Mouse (Mus musculus) megakaryocyte progenitor cell, adult 5-6 weeks (primary cell): Measurements from ENCODE around the gene Usp30. TPM values are rescaled to one million over a fixed set of nuclear protein-coding genes. Genes with fewer than 3 reads are reported as not detected.

ENCODE experiments used
- ATAC-seq: replicated peaks from 2 replicates; pipeline ENCODE4 v1.8.0; 2016; ENCODE audit warnings: mild to moderate bottlenecking, moderate TSS enrichment, inconsistent platforms; ENCODE audit not compliant: poor library complexity
- total RNA-seq, 2 experiments: library from RNA; stranded (forward) in 1 of 2; stranded (reverse) in 1 of 2; fragments of 157-497, 149-512 nt in 1 of 2; fragments of 200-1000 nt in 1 of 2; gene quantifications; 2 replicates each; pipeline versions ENCODE4 v1.2.3 to v1.2.4; 2015 to 2017

The Usp30 gene
- total RNA-seq, 2 experiments from 2014 or later, result 7.7 to 8.6 TPM

- ATAC-seq, result peak; percentile 52; the same call in 1 of the 2 replicates
Observed at GRCm38 (mm10) chr5:114153490-114153889, 88.2 kb downstream of the Usp30 start.

GRCm38 (mm10) chr5:114154765-114155164 lies 89.5 kb downstream of the Usp30 start:
- no peak for ATAC-seq

- ATAC-seq, result no peak
Observed at GRCm38 (mm10) chr5:114155168-114155933, 90.1 kb downstream of the Usp30 start.

GRCm38 (mm10) chr5:114157236-114157635 lies 92.0 kb downstream of the Usp30 start:
- ATAC-seq, result no peak

- no peak for ATAC-seq
Observed at GRCm38 (mm10) chr5:114161424-114161823, 96.2 kb downstream of the Usp30 start.

GRCm38 (mm10) chr5:114162106-114162815 lies 97.0 kb downstream of the Usp30 start:
- 0 out of 2 replicates have a peak, but pooled peaks have one; percentile 9 for ATAC-seq

GRCm38 (mm10) chr5:114163117-114163696 lies 97.9 kb downstream of the Usp30 start:
- no peak for ATAC-seq

GRCm38 (mm10) chr5:114170345-114170744 lies 105.1 kb downstream of the Usp30 start:
- ATAC-seq, result no peak

- ATAC-seq, result no peak
Observed at GRCm38 (mm10) chr5:114172936-114173335, 107.7 kb downstream of the Usp30 start.

GRCm38 (mm10) chr5:114173458-114173857 lies 108.2 kb downstream of the Usp30 start:
- ATAC-seq, result no peak

- no peak for ATAC-seq
Observed at GRCm38 (mm10) chr5:114173877-114174581, 108.8 kb downstream of the Usp30 start.

Other genes with a start within 250 kb of the Usp30 start
- gene Selplg, start 232.8 kb upstream of the Usp30 start, total RNA-seq (2015), result 244 and 245 TPM in 2 replicates
- 82.0 and 99.0 TPM in 2 replicates for gene Selplg, start 232.8 kb upstream of the Usp30 start, total RNA-seq (2017)
- gene Coro1c, start 156.7 kb upstream of the Usp30 start, total RNA-seq (2015), result 59.7 and 63.9 TPM in 2 replicates
- gene Coro1c, start 156.7 kb upstream of the Usp30 start, total RNA-seq (2017), result 81.8 and 83.9 TPM in 2 replicates
- 4.5 and 5.0 TPM in 2 replicates for gene Ssh1, start 71.6 kb upstream of the Usp30 start, total RNA-seq (2015)
- 3.3 and 4.2 TPM in 2 replicates for gene Ssh1, start 71.6 kb upstream of the Usp30 start, total RNA-seq (2017)
- gene Dao, start 61.8 kb upstream of the Usp30 start, total RNA-seq (2015), result not detected in 2 replicates
- gene Dao, start 61.8 kb upstream of the Usp30 start, total RNA-seq (2017), result not detected in 2 replicates
- gene Svop, start 26.1 kb downstream of the Usp30 start, total RNA-seq (2015), result not detected in 2 replicates
- not detected in 2 replicates for gene Svop, start 26.1 kb downstream of the Usp30 start, total RNA-seq (2017)
- gene Alkbh2, start 62.8 kb downstream of the Usp30 start, total RNA-seq (2015), result 6.0 and 7.0 TPM in 2 replicates
- 5.7 and 5.9 TPM in 2 replicates for gene Alkbh2, start 62.8 kb downstream of the Usp30 start, total RNA-seq (2017)
- gene Ung, start 64.9 kb downstream of the Usp30 start, total RNA-seq (2015), result 9.9 and 10.8 TPM in 2 replicates
- 20.6 and 25.2 TPM in 2 replicates for gene Ung, start 64.9 kb downstream of the Usp30 start, total RNA-seq (2017)
- 0.24 and 0.30 TPM in 2 replicates for gene Acacb, start 81.1 kb downstream of the Usp30 start, total RNA-seq (2015)
- gene Acacb, start 81.1 kb downstream of the Usp30 start, total RNA-seq (2017), result 0.08 and 0.37 TPM in 2 replicates
- gene Foxn4, start 208.3 kb downstream of the Usp30 start, total RNA-seq (2015), result not detected in 2 replicates
- gene Foxn4, start 208.3 kb downstream of the Usp30 start, total RNA-seq (2017), result not detected in 2 replicates
- gene Myo1h, start 223.7 kb downstream of the Usp30 start, total RNA-seq (2015), result 1.5 and 1.6 TPM in 2 replicates
- gene Myo1h, start 223.7 kb downstream of the Usp30 start, total RNA-seq (2017), result 0.58 and 2.0 TPM in 2 replicates